Mouse (Mus musculus) midbrain, postnatal 0 days (tissue): ENCODE measurements around the gene Alg2. TPM values are rescaled to one million over a fixed set of nuclear protein-coding genes. Genes with fewer than 3 reads are reported as not detected.

Source experiments
- ATAC-seq: fragments of 200-750 bp; cut with Nextera tagmentation; 2 replicates; pipeline ENCODE4 v1.8.0; 2017; ENCODE audit warnings: moderate number of reproducible peaks, mild to moderate bottlenecking, moderate TSS enrichment, moderate library complexity; ENCODE audit not compliant: low FRiP score
- DNase-seq: peaks from one replicate; pipeline ENCODE4 v3.0.0-alpha.2; 2015; ENCODE audit warnings: low spot score
- H3K27ac ChIP-seq: fragments of 300-500 bp; sonication (generic); 2 replicates; pipeline ENCODE4 v1.5.1; 2014; ENCODE audit warnings: low read depth, mild to moderate bottlenecking, low read length, mixed read lengths
- H3K27me3 ChIP-seq: fragments of 300-500 bp; sonication (generic); 2 replicates; pipeline ENCODE4 v1.6.1; 2014; ENCODE audit warnings: low read length, control low read depth, mixed read lengths; ENCODE audit not compliant: insufficient read depth
- H3K36me3 ChIP-seq: fragments of 300-500 bp; sonication (generic); 2 replicates; pipeline ENCODE4 v1.6.1; 2014; ENCODE audit warnings: low read length, control low read depth, mixed read lengths; ENCODE audit not compliant: insufficient read depth
- H3K4me1 ChIP-seq: fragments of 300-500 bp; sonication (generic); 2 replicates; pipeline ENCODE4 v1.6.1; 2014; ENCODE audit warnings: mild to moderate bottlenecking, control low read depth, antibody characterized with exemption, low read length, mixed read lengths; ENCODE audit not compliant: insufficient read depth
- H3K4me2 ChIP-seq: fragments of 300-500 bp; sonication (generic); 2 replicates; pipeline ENCODE4 v1.6.1; 2014; ENCODE audit warnings: low read depth, mild to moderate bottlenecking, low read length, mixed read lengths; ENCODE audit not compliant: poor library complexity, severe bottlenecking
- H3K4me3 ChIP-seq: fragments of 300-500 bp; sonication (generic); 2 replicates; pipeline ENCODE4 v1.5.1; 2014; ENCODE audit warnings: low read depth, mild to moderate bottlenecking, low read length, moderate library complexity
- H3K9ac ChIP-seq: fragments of 300-500 bp; sonication (generic); replicated peaks from 2 replicates; pipeline ENCODE4 v1.6.1; 2014; ENCODE audit warnings: mild to moderate bottlenecking, low read length, moderate library complexity, mixed read lengths; ENCODE audit not compliant: poor library complexity, severe bottlenecking
- H3K9me3 ChIP-seq: fragments of 300-500 bp; sonication (generic); 2 replicates; pipeline ENCODE4 v1.6.1; 2016; ENCODE audit warnings: low read length, control low read depth
- CTCF ChIP-seq: IDR thresholded peaks from 2 replicates; pipeline ENCODE4 v1.5.1; 2016; ENCODE audit warnings: antibody characterized with exemption, mild to moderate bottlenecking
- WGBS: fragments of 180-500 bp; shearing (Covaris S2); extraction: QIAGEN DNeasy Blood & Tissue Kit; methylation state at CpG from one replicate; pipeline ENCODE4 v1.1.7; 2014; 5-methylcytosine and 5-hydroxymethylcytosine counted together
- polyA plus RNA-seq: library from polyadenylated mRNA; unstranded; fragments of >200 nt; fragmentation: Nextera tagmentation; extraction: Ambion mirVana; gene quantifications from 2 replicates; pipeline ENCODE4 v1.2.1, GENCODE M21; 2015
- total RNA-seq: library from RNA; depleted of rRNA; stranded (reverse); fragments of >200 nt; gene quantifications from 2 replicates; pipeline ENCODE4 v1.2.3, GENCODE M21; 2014; rRNA removed

Alg2 gene
- 259 and 292 TPM in 2 replicates for total RNA-seq
- 338 and 344 TPM in 2 replicates for polyA plus RNA-seq

DNA sequence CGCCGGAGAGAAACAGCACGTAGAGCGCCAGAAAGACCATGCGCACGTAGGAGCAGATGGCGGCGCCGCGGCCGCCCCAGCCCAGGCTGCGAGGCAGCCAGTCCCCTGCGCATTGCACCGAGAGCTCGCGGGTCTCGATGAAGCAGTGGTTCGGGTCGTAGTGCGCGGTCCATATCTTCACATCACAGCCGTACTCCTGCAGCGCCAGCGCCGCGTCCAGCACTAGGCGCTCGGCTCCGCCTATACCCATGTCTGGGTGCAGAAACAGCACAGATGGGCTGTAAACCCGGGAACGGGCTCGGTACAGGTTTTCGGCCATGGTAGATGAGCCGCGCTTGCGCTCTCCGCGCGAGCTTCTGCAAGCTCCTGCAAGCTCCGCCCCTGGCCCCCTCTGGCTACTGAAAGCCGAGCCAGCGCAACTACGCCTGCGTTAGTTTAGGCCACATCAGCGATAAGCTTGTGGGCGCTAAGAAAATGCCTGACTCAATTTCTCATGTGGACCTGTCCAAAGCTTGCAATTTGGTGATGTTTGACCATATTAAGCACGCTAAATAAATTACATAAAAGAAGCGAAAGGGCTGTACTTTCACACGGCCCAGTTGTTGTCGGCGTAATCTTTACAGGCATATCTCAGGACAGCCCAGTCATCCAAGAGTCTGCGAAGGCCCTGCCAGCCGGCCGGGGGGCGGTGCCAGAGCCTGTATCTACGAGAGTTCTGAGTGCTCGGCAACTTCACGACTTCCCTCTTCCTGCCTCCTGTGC is at the start of gene Alg2, which contains the start of gene Sec61b:
Gene Alg2, minus strand, starts transcription at position 366 of the 762 bp plus-strand sequence.
Gene Sec61b, plus strand, starts transcription at position 691 of the 762 bp plus-strand sequence.
- peak; percentile 99 for DNase-seq
- H3K4me1 ChIP-seq: peaks cover 4% of the 10 kb centered on the region; the same call in 1 of the 2 replicates
- peak within 1 kb of the TSS; percentile 84 for H3K4me2 ChIP-seq
- TF ChIP-seq CTCF: no peak; the same call in 1 of the 2 replicates
- peak within 1 kb of the TSS; percentile 99 for H3K27ac ChIP-seq
- ATAC-seq: peak; percentile 97
- 0 out of 2 replicates have a peak, but pooled peaks cover 5% of the 10 kb centered on the region for H3K9me3 ChIP-seq
- H3K36me3 ChIP-seq: peaks cover 28% of the 10 kb centered on the region
- no peaks in the 10 kb centered on the region for H3K27me3 ChIP-seq
- H3K9ac ChIP-seq: peak within 1 kb of the TSS; percentile 82
- H3K4me3 ChIP-seq: peak within 1 kb of the TSS; percentile 73
- under 1% methylated on average over 58 of the region's 58 CpGs for WGBS

DNA sequence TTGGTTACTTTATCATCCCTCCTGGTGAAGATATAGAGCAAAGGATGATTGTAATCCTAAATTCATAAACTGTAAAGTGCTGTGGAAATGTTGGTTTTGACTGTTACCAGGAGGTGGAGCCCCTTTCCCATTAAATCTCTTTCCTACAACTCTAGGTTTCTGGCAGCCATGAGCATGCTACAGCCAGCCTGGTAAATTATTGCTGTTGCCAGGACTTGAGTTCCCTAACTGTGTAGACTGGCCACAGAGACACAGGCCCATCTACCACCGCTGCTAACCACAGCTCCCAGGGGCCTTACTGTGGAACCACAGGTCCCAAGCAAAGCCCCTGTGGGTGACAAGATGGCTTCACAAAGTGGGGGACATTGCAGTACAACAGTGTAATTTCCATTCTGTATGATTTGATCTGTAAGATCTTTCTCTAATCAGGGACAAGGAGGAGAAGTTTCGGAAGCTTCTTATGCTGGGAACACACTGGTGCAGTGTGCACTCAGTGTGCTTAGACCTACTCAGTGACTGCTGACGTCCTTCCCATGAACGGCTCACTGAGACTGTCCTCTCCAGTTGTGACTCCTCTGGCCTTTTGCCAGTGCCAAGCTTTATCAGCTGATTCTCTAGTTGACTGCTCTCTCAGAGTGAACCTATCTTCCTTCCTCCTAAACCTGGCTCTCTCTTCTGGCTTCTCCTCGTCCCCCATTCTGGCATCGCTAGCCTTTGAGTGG is 47.9 kb upstream of the Alg2 start:
- Histone ChIP-seq H3K27ac (no peak overlapping the region), H3K9ac (no peak overlapping the region), H3K4me2 (no peak overlapping the region), H3K4me1 (no peaks in the 10 kb centered on the region), H3K27me3 (no peaks in the 10 kb centered on the region), H3K36me3 (no peaks in the 10 kb centered on the region), H3K4me3 (no peak overlapping the region), H3K9me3 (0 out of 2 replicates have a peak, but pooled peaks cover 3% of the 10 kb centered on the region)
- ATAC-seq (peak; percentile 47; the same call in 1 of the 2 replicates), DNase-seq (peak; percentile 86)
- TF ChIP-seq CTCF: peak; percentile 88
- WGBS: 74% methylated on average over 6 of the region's 6 CpGs

DNA sequence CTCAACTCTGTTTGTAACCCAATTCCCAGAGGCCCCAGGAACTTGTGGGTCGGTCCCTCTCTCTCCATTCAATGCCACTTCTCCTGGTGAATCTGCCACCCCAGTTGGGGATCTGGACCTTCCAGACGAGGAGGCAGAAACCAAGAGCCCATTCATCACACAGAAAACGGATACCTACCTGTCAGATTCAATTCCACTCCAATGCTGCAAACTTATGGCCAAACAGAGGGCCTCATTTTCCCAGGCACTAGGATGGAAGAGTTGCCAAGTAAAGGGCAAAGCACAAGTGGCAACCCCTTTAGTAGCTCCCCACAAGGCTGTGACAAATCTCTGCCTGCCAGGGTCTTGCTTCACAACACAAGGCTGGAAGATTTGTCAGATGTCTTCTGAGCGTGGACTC is 45.9 kb upstream of the Alg2 start:
- Histone ChIP-seq H3K27me3 (no peaks in the 10 kb centered on the region), H3K27ac (no peak overlapping the region), H3K4me2 (no peak overlapping the region), H3K9ac (no peak overlapping the region), H3K4me1 (no peaks in the 10 kb centered on the region), H3K9me3 (no peaks in the 10 kb centered on the region), H3K36me3 (no peaks in the 10 kb centered on the region), H3K4me3 (no peak overlapping the region)
- no peak for ATAC-seq
- 72% methylated on average over 4 of the region's 4 CpGs for WGBS
- TF ChIP-seq CTCF: no peak
- DNase-seq: no peak

- Histone ChIP-seq H3K4me3 (no peak overlapping the region), H3K27me3 (no peaks in the 10 kb centered on the region), H3K4me1 (no peaks in the 10 kb centered on the region), H3K9ac (no peak overlapping the region), H3K36me3 (no peaks in the 10 kb centered on the region), H3K9me3 (no peaks in the 10 kb centered on the region), H3K27ac (no peak overlapping the region), H3K4me2 (no peak overlapping the region)
- no peak for TF ChIP-seq CTCF
- ATAC-seq (peak; percentile 53), DNase-seq (peak; percentile 66)
- WGBS: 44% methylated on average over 12 of the region's 12 CpGs
These were observed 44.5 kb upstream of the Alg2 start for GRCm38 (mm10) chr4:47518551-47519181.

DNA sequence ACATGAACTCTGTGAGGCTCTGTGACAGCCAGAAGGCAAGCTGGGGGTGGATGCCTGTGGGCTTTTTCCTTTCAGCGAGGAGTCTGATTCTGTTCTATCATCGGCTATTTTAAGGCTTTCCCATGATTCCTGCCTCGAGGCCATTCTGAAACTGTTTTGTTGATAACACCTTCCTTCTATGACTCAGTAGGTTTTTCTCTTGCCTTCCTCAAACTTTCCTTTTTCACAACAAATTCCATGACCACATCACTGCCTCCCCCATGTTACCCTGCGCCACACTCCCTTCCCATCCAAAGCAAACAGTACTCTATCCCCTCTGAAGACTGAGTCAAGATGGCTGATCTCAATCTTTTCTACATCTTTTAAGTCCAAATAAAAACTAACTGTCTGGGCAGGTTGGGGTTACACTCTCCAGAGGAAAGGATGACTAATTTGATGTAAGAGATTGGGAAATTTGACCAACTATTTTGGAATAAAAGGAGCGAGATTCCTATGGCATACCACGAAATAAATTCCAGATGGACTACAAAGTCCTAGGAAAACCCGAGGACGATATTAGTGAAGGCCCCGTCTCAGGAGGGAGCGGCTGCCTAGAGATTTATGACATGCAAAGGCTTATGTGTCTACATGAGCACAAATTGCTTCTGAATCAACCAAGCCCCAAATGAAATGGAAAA is 30.8 kb upstream of the Alg2 start:
- Histone ChIP-seq H3K9ac (no peak overlapping the region), H3K36me3 (no peaks in the 10 kb centered on the region), H3K4me2 (no peak overlapping the region), H3K4me3 (no peak overlapping the region), H3K4me1 (no peaks in the 10 kb centered on the region), H3K27me3 (no peaks in the 10 kb centered on the region), H3K9me3 (no peaks in the 10 kb centered on the region), H3K27ac (no peak overlapping the region)
- DNase-seq (no peak), ATAC-seq (no peak)
- no peak for TF ChIP-seq CTCF
- WGBS: 84% methylated on average over 10 of the region's 10 CpGs
